Mouse (Mus musculus) gastrocnemius, postnatal 4 days (tissue): ENCODE results near the gene Rbm6. TPM values are rescaled to one million over a fixed set of nuclear protein-coding genes. Genes with fewer than 3 reads are reported as not detected.

Source experiments
- total RNA-seq, 2 experiments: library from RNA; stranded (reverse); gene quantifications; 2 replicates each; pipeline ENCODE4 v1.2.3; 2021

The Rbm6 gene
- total RNA-seq, 2 experiments from 2014 or later = 40.7 to 47.3 TPM

Other genes with a start within 250 kb of the Rbm6 start
- 100 to 1,000 TPM; 307 to 340 TPM for gene Gnai2, start 237.9 kb downstream of the Rbm6 start, total RNA-seq
- 10 to 100 TPM; 10.6 to 11.3 TPM for gene Slc38a3, start 203.7 kb downstream of the Rbm6 start, total RNA-seq
- gene Gnat1, start 193.5 kb downstream of the Rbm6 start, total RNA-seq = not detected
- 10 to 100 TPM; 26.4 to 27.2 TPM for gene Sema3f, start 162.8 kb downstream of the Rbm6 start, total RNA-seq
- gene Rbm5, start 102.2 kb downstream of the Rbm6 start, total RNA-seq = 100 to 1,000 TPM in 1 of 2 experiments, 10 to 100 TPM in 1; 73.6 to 101 TPM
- gene Mon1a, start 14.9 kb upstream of the Rbm6 start, total RNA-seq = 1 to 10 TPM; 5.3 to 6.2 TPM
- gene Mst1r, start 33.6 kb upstream of the Rbm6 start, total RNA-seq = 1 to 10 TPM; 5.3 to 5.4 TPM
- gene Actl11, start 55.2 kb upstream of the Rbm6 start, total RNA-seq = not detected
- under 1 TPM; 0.41 to 0.52 TPM for gene Camkv, start 62.4 kb upstream of the Rbm6 start, total RNA-seq
- 1 to 10 TPM; 6.7 to 7.2 TPM for gene Traip, start 76.9 kb upstream of the Rbm6 start, total RNA-seq
- 10 to 100 TPM in 1 of 2 experiments, 1 to 10 TPM in 1; 7.8 to 12.7 TPM for gene Uba7, start 102.3 kb upstream of the Rbm6 start, total RNA-seq
- gene Gm20661, start 109.8 kb upstream of the Rbm6 start, total RNA-seq = under 1 TPM; 0.76 to 0.91 TPM
- gene Inka1, start 112.6 kb upstream of the Rbm6 start, total RNA-seq = 10 to 100 TPM; 18.8 to 22.1 TPM
- gene Cdhr4, start 119.3 kb upstream of the Rbm6 start, total RNA-seq = 1 to 10 TPM; 1.4 to 1.7 TPM
- under 1 TPM; 0.32 to 0.86 TPM for gene Gm20662, start 123.1 kb upstream of the Rbm6 start, total RNA-seq
- gene Ip6k1, start 129.3 kb upstream of the Rbm6 start, total RNA-seq = 10 to 100 TPM; 59.7 to 66.2 TPM
- 10 to 100 TPM; 18.2 to 20.6 TPM for gene Gmppb, start 176.0 kb upstream of the Rbm6 start, total RNA-seq
- 1 to 10 TPM; 3.2 to 3.4 TPM for gene Amigo3, start 179.9 kb upstream of the Rbm6 start, total RNA-seq
- under 1 TPM in 1 of 2 experiments, not detected in 1; 0.36 TPM for gene Mst1, start 207.2 kb upstream of the Rbm6 start, total RNA-seq
- 10 to 100 TPM; 83.8 to 94.8 TPM for gene Rnf123, start 210.1 kb upstream of the Rbm6 start, total RNA-seq
- gene Apeh, start 221.4 kb upstream of the Rbm6 start, total RNA-seq = 10 to 100 TPM; 47.7 to 51.5 TPM